8 mouse cellular contexts compared by ENCODE assay signal in genomic region chr1:160792686-160793355, GRCm38 (mm10). TPM values are rescaled to one million over a fixed set of nuclear protein-coding genes. Genes with fewer than 3 reads are reported as not detected.
DNase-seq lines count a peak whose midpoint lies in the region; ATAC-seq and TF ChIP-seq lines count a peak whose summit lies in the region.

Gene Rabgap1l (minus strand): TSS chr1:160793211.

- H3K4me2 ChIP-seq in heart, embryonic 11.5 days: peak within 1 kb of the TSS; percentile 89
- peak within 1 kb of the TSS; percentile 99 for H3K4me2 ChIP-seq in kidney, embryonic 16.5 days (replicated peaks; ENCODE audit: low read depth, low read length)
- H3K4me2 ChIP-seq in myocyte (ENCODE audit: low read depth): peak within 1 kb of the TSS; percentile 75

- H3K9ac ChIP-seq in heart, embryonic 11.5 days (ENCODE audit: low read depth, low read length): peak within 1 kb of the TSS; percentile 79
- H3K9ac ChIP-seq in kidney, embryonic 16.5 days (replicated peaks; ENCODE audit: low read length): peak within 1 kb of the TSS; percentile 79
- peak within 1 kb of the TSS; percentile 98 for H3K9ac ChIP-seq in liver, adult 2 months (ENCODE audit: low read depth, low read length)

- H3ac ChIP-seq in myocyte (ENCODE audit: control insufficient read depth, insufficient read length): peak within 1 kb of the TSS; percentile 44

- H3K4me3 ChIP-seq in bone marrow macrophage, adult 2 months (ENCODE audit: insufficient read depth, low read length): peak within 1 kb of the TSS; percentile 97
- H3K4me3 ChIP-seq in embryonic fibroblast, embryonic 13.5 days (ENCODE audit: insufficient read depth, low read length): peak within 1 kb of the TSS; percentile 59
- peak within 1 kb of the TSS; percentile 88 for H3K4me3 ChIP-seq in heart, embryonic 11.5 days (ENCODE audit: low read depth, low read length)
- H3K4me3 ChIP-seq in kidney, embryonic 16.5 days (ENCODE audit: low read length): peak within 1 kb of the TSS; percentile 77
- H3K4me3 ChIP-seq in liver, adult 2 months (ENCODE audit: insufficient read depth, low read depth, low read length): peak within 1 kb of the TSS; percentile 85
- H3K4me3 ChIP-seq in myocyte: peak within 1 kb of the TSS; percentile 54

- no peak for TF ChIP-seq POLR2A in bone marrow macrophage, adult 2 months (IDR thresholded peaks at IDR 0.05; ENCODE audit: borderline replicate concordance, low read depth, low read length)
- TF ChIP-seq POLR2A in embryonic fibroblast, embryonic 13.5 days (IDR thresholded peaks at IDR 0.05; ENCODE audit: low read depth, low read length): peak; percentile 61
- TF ChIP-seq POLR2A in liver, adult 2 months (IDR thresholded peaks at IDR 0.05; ENCODE audit: extremely low read depth, insufficient read depth, low read length): peak; percentile 73; the same call in 1 of the 2 replicates
- peak; percentile 55 for TF ChIP-seq POLR2A in myocyte (IDR thresholded peaks at IDR 0.05; ENCODE audit: insufficient read length, low read depth)

- H3K27ac ChIP-seq in bone marrow macrophage, adult 2 months (ENCODE audit: insufficient read depth, low read depth, low read length): no peak within 1 kb of the TSS
- no peak within 1 kb of the TSS for H3K27ac ChIP-seq in embryonic fibroblast, embryonic 13.5 days (ENCODE audit: insufficient read depth, low read length)
- peak within 1 kb of the TSS; percentile 75 for H3K27ac ChIP-seq in heart, embryonic 11.5 days (ENCODE audit: low read depth, low read length)
- peak within 1 kb of the TSS; percentile 44; the same call in 1 of the 2 replicates for H3K27ac ChIP-seq in kidney, embryonic 16.5 days (ENCODE audit: low read length)
- peak within 1 kb of the TSS; percentile 97 for H3K27ac ChIP-seq in liver, adult 2 months (replicated peaks; ENCODE audit: insufficient read depth, low read depth, low read length)

- peak; percentile 96 for ATAC-seq in heart, embryonic 11.5 days (replicated peaks; ENCODE audit: insufficient number of reproducible peaks, low FRiP score, low TSS enrichment)
- peak; percentile 98 for ATAC-seq in kidney, embryonic 16.5 days (ENCODE audit: low FRiP score, low TSS enrichment)

- 1% methylated on average over 65 of the region's 67 CpGs for WGBS in heart, embryonic 11.5 days (ENCODE audit: insufficient replicate concordance)
- WGBS in kidney, embryonic 16.5 days: 0% methylated on average over 55 of the region's 67 CpGs
- WGBS in liver, adult 2 months: under 1% methylated on average over 58 of the region's 67 CpGs

- TF ChIP-seq CTCF in bone marrow macrophage, adult 2 months (IDR thresholded peaks at IDR 0.05; ENCODE audit: low read depth, low read length): no peak
- TF ChIP-seq CTCF in embryonic fibroblast, embryonic 13.5 days (IDR thresholded peaks at IDR 0.05; ENCODE audit: borderline replicate concordance, insufficient read depth, low read length): no peak
- TF ChIP-seq CTCF in liver, adult 2 months (IDR thresholded peaks at IDR 0.05; ENCODE audit: low read depth, low read length): no peak

- peak; percentile 97 for DNase-seq in A20 (ENCODE audit: low read depth, low spot score)
- peak; percentile 93 for DNase-seq in liver, adult 2 months (ENCODE audit: extremely low read depth, low read depth, low spot score)
- DNase-seq in splenic B cell, adult 2 months (ENCODE audit: low read depth, low spot score): peak; percentile 90

- no peaks in the 10 kb centered on the region for H3K9me3 ChIP-seq in heart, embryonic 11.5 days (replicated peaks; ENCODE audit: control insufficient read depth, low read length)
- H3K9me3 ChIP-seq in kidney, embryonic 16.5 days (ENCODE audit: low read length): no peaks in the 10 kb centered on the region

- H3K36me3 ChIP-seq in heart, embryonic 11.5 days (ENCODE audit: control insufficient read depth, insufficient read depth, low read length): no peaks in the 10 kb centered on the region
- H3K36me3 ChIP-seq in kidney, embryonic 16.5 days (ENCODE audit: insufficient read depth, low read length): no peaks in the 10 kb centered on the region
- H3K36me3 ChIP-seq in liver, adult 2 months (ENCODE audit: control insufficient read depth, insufficient read depth, low read length): no peaks in the 10 kb centered on the region
- H3K36me3 ChIP-seq in myocyte (ENCODE audit: control insufficient read depth, insufficient read depth): no peaks in the 10 kb centered on the region
- H3K36me3 ChIP-seq in splenic B cell, adult 2 months (ENCODE audit: control insufficient read depth, insufficient read depth, low read length, poor library complexity, severe bottlenecking): no peaks in the 10 kb centered on the region

- no peaks in the 10 kb centered on the region for H3K27me3 ChIP-seq in heart, embryonic 11.5 days (ENCODE audit: control insufficient read depth, insufficient read depth, low read length)
- no peaks in the 10 kb centered on the region for H3K27me3 ChIP-seq in kidney, embryonic 16.5 days (ENCODE audit: insufficient read depth, low read length)
- H3K27me3 ChIP-seq in liver, adult 2 months (ENCODE audit: control insufficient read depth, insufficient read depth, low read length): no peaks in the 10 kb centered on the region
- H3K27me3 ChIP-seq in myocyte (ENCODE audit: control insufficient read depth, insufficient read depth, insufficient read length): no peaks in the 10 kb centered on the region
- H3K27me3 ChIP-seq in splenic B cell, adult 2 months (ENCODE audit: control insufficient read depth, insufficient read depth, low read length, poor library complexity, severe bottlenecking): no peaks in the 10 kb centered on the region

- no peaks in the 10 kb centered on the region for H3K4me1 ChIP-seq in bone marrow macrophage, adult 2 months (ENCODE audit: control insufficient read depth, insufficient read depth, low read length)
- H3K4me1 ChIP-seq in embryonic fibroblast, embryonic 13.5 days (ENCODE audit: control insufficient read depth, insufficient read depth, low read length): no peaks in the 10 kb centered on the region
- no peaks in the 10 kb centered on the region for H3K4me1 ChIP-seq in heart, embryonic 11.5 days (ENCODE audit: control insufficient read depth, insufficient read depth, low read length)
- peaks cover 8% of the 10 kb centered on the region; the same call in 1 of the 2 replicates for H3K4me1 ChIP-seq in kidney, embryonic 16.5 days (ENCODE audit: insufficient read depth, low read length)
- peaks cover 5% of the 10 kb centered on the region; the same call in 1 of the 2 replicates for H3K4me1 ChIP-seq in liver, adult 2 months (ENCODE audit: control insufficient read depth, insufficient read depth, low read length)

- peaks cover 3% of the 10 kb centered on the region; the same call in 1 of the 2 replicates for H3K79me2 ChIP-seq in liver, adult 2 months (ENCODE audit: control insufficient read depth, insufficient read depth, low read length)
- peaks cover 12% of the 10 kb centered on the region for H3K79me2 ChIP-seq in myocyte (ENCODE audit: control insufficient read depth, insufficient read depth)

TF ChIP-seq in myocyte, 11 proteins besides CTCF, POLR2A, EP300 and RAD21:
- TF ChIP-seq MYOG (IDR thresholded peaks at IDR 0.05; ENCODE audit: control insufficient read depth in 1 of 3, insufficient read depth in 1 of 3, insufficient read length in 2 of 3, low read depth in 2 of 3) (no peak), USF1 (IDR thresholded peaks at IDR 0.05; ENCODE audit: low read depth) (no peak), MAX (IDR thresholded peaks at IDR 0.05; ENCODE audit: low read depth) (no peak), TCF3 (IDR thresholded peaks at IDR 0.05; ENCODE audit: insufficient read length, low read depth) (no peak), POLR2AphosphoS2 (IDR thresholded peaks at IDR 0.05; ENCODE audit: insufficient read length, low read depth) (no peak)

RNA-seq across cellular contexts. Expression of gene Rabgap1l, which starts in this region (rescaled TPM):
- polyA plus RNA-seq in bone marrow macrophage, adult 2 months (2012; ENCODE audit: insufficient read depth, insufficient read length, missing spikeins): 25.4 and 29.9 TPM in 2 replicates
- 41.5 and 43.2 TPM in 2 replicates for polyA plus RNA-seq in embryonic fibroblast, embryonic 13.5 days (2011; ENCODE audit: insufficient read length, low read depth, missing spikeins)
- 53.5 and 58.1 TPM in 2 replicates for polyA plus RNA-seq in heart, embryonic 11.5 days (2014; fragmentation: Nextera tagmentation; extraction: Ambion mirVana)
- 11.4 TPM in 2 replicates for polyA plus RNA-seq in kidney, embryonic 16.5 days (2015; fragmentation: Nextera tagmentation; extraction: Ambion mirVana)
- total RNA-seq in liver, adult 2 months (2014; rRNA removed): 64.6 and 78.7 TPM in 2 replicates
- polyA plus RNA-seq in liver, adult 2 months (2012; rRNA removed): 4.7 and 6.4 TPM in 2 replicates
- polyA plus RNA-seq in myocyte (2012; fragmentation: generic; extraction: Trizol): 6.3 TPM

Comparison
In these comparisons a context has a peak if more than half of its experiments do, and no peak if none do; other contexts are left out.
1. H3K27ac ChIP-seq: peak in heart, embryonic 11.5 days (single experiment), kidney, embryonic 16.5 days (single experiment) and liver, adult 2 months (single experiment); none in bone marrow macrophage, adult 2 months (single experiment) and embryonic fibroblast, embryonic 13.5 days (single experiment).
2. Peak in every context shown above with its lines, with median percentiles within 50 percentile points of each other: DNase-seq, H3K4me3 ChIP-seq, H3K4me2 ChIP-seq and H3K9ac ChIP-seq.